Mouse (Mus musculus) small intestine, adult 2 months (tissue): ENCODE results near the gene Tgfb1.

Source experiments
- CTCF ChIP-seq: fragments of 200-500 bp; IDR thresholded peaks from 2 replicates; pipeline ENCODE4 v1.5.1; 2012; ENCODE audit warnings: low read depth, mild to moderate bottlenecking, control low read depth, inconsistent platforms, low read length, moderate library complexity, mixed read lengths; ENCODE audit not compliant: insufficient replicate concordance, insufficient read length; ENCODE audit errors: extremely low read depth
- POLR2A ChIP-seq: fragments of 200-500 bp; IDR thresholded peaks from 2 replicates; pipeline ENCODE4 v1.6.1; 2012; ENCODE audit warnings: low read depth, mild to moderate bottlenecking, control low read depth, inconsistent platforms, low read length, moderate library complexity

- TF ChIP-seq CTCF: no peak
- TF ChIP-seq POLR2A: no peak
Observed at GRCm38 (mm10) chr7:25637099-25637498, 49.7 kb upstream of the Tgfb1 start.
